Mouse (Mus musculus) testis, postnatal 10 days (tissue): ENCODE results near the gene Atxn7l3.

Experiments used
- DNase-seq: peaks from one replicate; pipeline ENCODE4 v3.0.0; 2021; ENCODE audit warnings: low spot score

Atxn7l3 gene

GRCm38 (mm10) chr11:102318576-102319409, 22.4 kb upstream of the Atxn7l3 start:
- DNase-seq = peak; percentile 71

GRCm38 (mm10) chr11:102317901-102318575, 21.6 kb upstream of the Atxn7l3 start:
- peak; percentile 86 for DNase-seq

GRCm38 (mm10) chr11:102317298-102317900, 21.0 kb upstream of the Atxn7l3 start:
- DNase-seq = peak; percentile 81

- DNase-seq = peak; percentile 93
These were observed 20.3 kb upstream of the Atxn7l3 start for GRCm38 (mm10) chr11:102316572-102317297.

- peak; percentile 65 for DNase-seq
These were observed 19.5 kb upstream of the Atxn7l3 start for GRCm38 (mm10) chr11:102315690-102316571.

GRCm38 (mm10) chr11:102314321-102314720, 17.9 kb upstream of the Atxn7l3 start:
- no peak for DNase-seq

- no peak for DNase-seq
These were observed 16.2 kb upstream of the Atxn7l3 start for GRCm38 (mm10) chr11:102312586-102312985.

- DNase-seq = no peak
These were observed 15.5 kb upstream of the Atxn7l3 start for GRCm38 (mm10) chr11:102311966-102312365.

- peak; percentile 67 for DNase-seq
These were observed 14.6 kb upstream of the Atxn7l3 start for GRCm38 (mm10) chr11:102310768-102311695.

- DNase-seq = peak; percentile 65
These were observed 13.6 kb upstream of the Atxn7l3 start for GRCm38 (mm10) chr11:102309821-102310617.

- peak; percentile 97 for DNase-seq
These were observed 12.5 kb upstream of the Atxn7l3 start for GRCm38 (mm10) chr11:102308979-102309378.

- no peak for DNase-seq
These were observed 11.7 kb upstream of the Atxn7l3 start for GRCm38 (mm10) chr11:102308104-102308503.

GRCm38 (mm10) chr11:102305359-102305758, 8.9 kb upstream of the Atxn7l3 start:
- DNase-seq = peak; percentile 51

- no peak for DNase-seq
These were observed 7.7 kb upstream of the Atxn7l3 start for GRCm38 (mm10) chr11:102304141-102304540.

GRCm38 (mm10) chr11:102299839-102300238, 3.4 kb upstream of the Atxn7l3 start:
- DNase-seq = peak; percentile 81

GRCm38 (mm10) chr11:102297577-102298556, 1.4 kb upstream of the Atxn7l3 start:
- DNase-seq = no peak

GRCm38 (mm10) chr11:102295598-102296471, 596 bp downstream of the Atxn7l3 start:
- DNase-seq = peak; percentile 82
